Mouse (Mus musculus) macrophage (primary cell): ENCODE results near the gene Rfx6. TPM values are rescaled to one million over a fixed set of nuclear protein-coding genes. Genes with fewer than 3 reads are reported as not detected.

Source experiments
- polyA plus RNA-seq: library from polyadenylated mRNA; stranded (reverse); fragments of 250-400 nt; gene quantifications from 3 replicates; pipeline ENCODE4 v1.2.4, GENCODE M21; 2018; ENCODE audit warnings: inconsistent platforms

Gene Rfx6
- polyA plus RNA-seq, 1 experiment from 2014 or later: not detected

Other genes starting within 250 kb of the Rfx6 start
- 497 to 1,039 TPM (median 515 TPM) in 3 replicates for gene Gm49339, start 197.1 kb upstream of the Rfx6 start, polyA plus RNA-seq
- gene Lilr4b, start 197.1 kb upstream of the Rfx6 start, polyA plus RNA-seq: 624 to 1,366 TPM (median 950 TPM) in 3 replicates
- 365 to 1,114 TPM (median 480 TPM) in 3 replicates for gene Lilrb4a, start 186.8 kb upstream of the Rfx6 start, polyA plus RNA-seq
- gene Fam162b, start 87.2 kb upstream of the Rfx6 start, polyA plus RNA-seq: not detected in 3 replicates
- gene Gprc6a, start 46.3 kb upstream of the Rfx6 start, polyA plus RNA-seq: not detected in 3 replicates